Mouse (Mus musculus): Measurements from ENCODE around the gene Xpot. TPM values are rescaled to one million over a fixed set of nuclear protein-coding genes. Genes with fewer than 3 reads are reported as not detected.

Gene Xpot
- polyA plus RNA-seq, 1 experiment from 2014 or later: 31.7 TPM

GRCm38 (mm10) chr10:121543577-121543976 lies 82.6 kb downstream of the Xpot start:
- ATAC-seq (ENCODE audit: low FRiP score) (no peak), DNase-seq (ENCODE audit: low spot score) (no peak)
- H3K36me3 ChIP-seq (replicated peaks; ENCODE audit: control insufficient read depth, insufficient read depth): peaks cover 35% of the 10 kb centered on the region
- H3K9me3 ChIP-seq (ENCODE audit: control insufficient read depth, low read length): no peaks in the 10 kb centered on the region
- H3K4me1 ChIP-seq (replicated peaks; ENCODE audit: control insufficient read depth, insufficient read depth, low read length): no peaks in the 10 kb centered on the region
- H3K9ac ChIP-seq: no peak overlapping the region
- no peak overlapping the region for H3K4me3 ChIP-seq (replicated peaks; ENCODE audit: low read length)
- H3K27me3 ChIP-seq (ENCODE audit: control insufficient read depth, insufficient read depth, low read length): no peaks in the 10 kb centered on the region
- 97% methylated on average over 6 of the region's 6 CpGs for WGBS
- no peak overlapping the region for H3K27ac ChIP-seq
- H3K4me2 ChIP-seq (replicated peaks): no peak overlapping the region

DNA sequence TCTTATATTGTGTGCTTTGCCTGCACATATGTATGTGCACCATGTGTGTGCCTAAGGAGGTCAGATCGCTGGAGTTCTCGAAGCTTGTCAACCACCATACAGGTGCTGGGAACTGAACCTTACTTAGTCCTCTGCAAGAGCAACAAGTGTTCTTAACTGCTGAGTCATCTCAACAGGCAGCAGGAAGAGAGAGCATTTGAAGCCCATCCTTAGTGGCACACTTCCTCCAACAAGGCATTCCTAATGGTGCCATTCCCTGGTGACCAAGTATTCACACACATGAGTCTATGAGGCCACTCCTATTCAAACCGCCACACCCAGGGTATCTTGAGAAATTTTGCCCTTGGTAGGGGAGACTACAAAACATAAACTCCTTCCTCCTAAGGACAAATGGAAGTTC lies 84.0 kb downstream of the Xpot start:
- Histone ChIP-seq H3K4me1 (replicated peaks; ENCODE audit: control insufficient read depth, insufficient read depth, low read length) (no peaks in the 10 kb centered on the region), H3K9me3 (ENCODE audit: control insufficient read depth, low read length) (no peaks in the 10 kb centered on the region), H3K36me3 (replicated peaks; ENCODE audit: control insufficient read depth, insufficient read depth) (peaks cover 23% of the 10 kb centered on the region), H3K4me3 (replicated peaks; ENCODE audit: low read length) (no peak overlapping the region), H3K4me2 (replicated peaks) (no peak overlapping the region), H3K27ac (no peak overlapping the region), H3K9ac (no peak overlapping the region), H3K27me3 (ENCODE audit: control insufficient read depth, insufficient read depth, low read length) (no peaks in the 10 kb centered on the region)
- ATAC-seq (ENCODE audit: low FRiP score): no peak
- 98% methylated on average over 3 of the region's 3 CpGs for WGBS
- DNase-seq (ENCODE audit: low spot score): no peak

Small RNAs within 50 kb of the gene (microRNA-seq; reads per million reads assigned to microRNA genes)
- gene Gm24330: not detected

Other genes with a start within 250 kb of the Xpot start
- gene Rassf3, start 150.0 kb downstream of the Xpot start, polyA plus RNA-seq (2014; fragmentation: Nextera tagmentation; extraction: Ambion mirVana): 5.8 and 6.5 TPM in 2 replicates
- gene Tbk1, start 39.5 kb downstream of the Xpot start, polyA plus RNA-seq (2014; fragmentation: Nextera tagmentation; extraction: Ambion mirVana): 33.4 and 33.6 TPM in 2 replicates
- gene D930020B18Rik, start 15.3 kb upstream of the Xpot start, polyA plus RNA-seq (2014; fragmentation: Nextera tagmentation; extraction: Ambion mirVana): 0.16 and 0.31 TPM in 2 replicates
- 2.8 and 3.0 TPM in 2 replicates for gene BC048403, start 113.6 kb upstream of the Xpot start, polyA plus RNA-seq (2014; fragmentation: Nextera tagmentation; extraction: Ambion mirVana)

All from hindbrain, embryonic 14.5 days (tissue).